Mouse (Mus musculus): ENCODE results near the gene Herpud1.
"Not testable (repeated sequence)": the region's sequence is repeated elsewhere in the genome, so short reads cannot be mapped to it uniquely, and the experiment has no call there.

Herpud1 gene

DNA sequence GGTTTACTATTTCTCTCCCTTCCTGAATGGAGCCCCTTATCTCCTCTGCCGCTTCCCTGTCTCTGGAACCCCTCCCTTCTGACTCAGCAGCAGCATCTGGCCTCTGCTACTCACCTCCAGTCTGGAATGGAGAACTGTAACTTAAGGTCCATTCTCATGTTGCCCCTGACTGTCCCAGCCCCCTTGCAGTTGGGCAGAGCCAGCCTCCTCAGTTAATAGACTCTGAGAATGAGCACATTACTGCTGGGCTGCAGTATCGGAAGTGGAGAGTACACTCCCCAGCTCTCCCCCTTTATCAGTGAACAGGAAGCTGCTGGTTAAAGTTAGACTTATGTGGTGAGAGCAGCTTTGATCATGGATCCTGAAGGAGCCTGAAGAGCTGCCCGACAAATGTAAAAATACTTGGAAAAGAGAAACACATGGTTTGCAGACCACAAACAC lies 10.7 kb upstream of the Herpud1 start:
- DNase-seq (ENCODE audit: low read depth, low spot score): no peak

DNA sequence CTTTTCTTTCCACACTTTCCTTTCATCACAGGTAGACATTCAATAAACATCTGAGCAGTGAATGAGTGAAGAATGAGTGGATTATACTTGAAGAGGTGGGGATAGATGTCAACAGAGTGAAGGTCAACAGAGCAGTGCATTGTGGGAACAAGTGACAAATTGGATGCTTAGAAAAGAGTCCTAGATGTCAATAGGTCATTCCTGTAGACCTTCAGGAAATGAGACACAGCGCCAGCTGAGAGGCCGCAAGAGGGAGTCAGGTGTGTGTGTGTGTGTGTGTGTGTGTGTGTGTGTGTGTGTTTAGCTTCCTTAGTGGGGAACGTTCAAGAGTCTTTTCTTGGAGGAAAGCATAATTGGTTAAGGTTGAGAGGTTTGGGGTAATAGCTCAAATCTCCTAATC lies 10.1 kb upstream of the Herpud1 start:
- DNase-seq (ENCODE audit: low read depth, low spot score): no peak

DNA sequence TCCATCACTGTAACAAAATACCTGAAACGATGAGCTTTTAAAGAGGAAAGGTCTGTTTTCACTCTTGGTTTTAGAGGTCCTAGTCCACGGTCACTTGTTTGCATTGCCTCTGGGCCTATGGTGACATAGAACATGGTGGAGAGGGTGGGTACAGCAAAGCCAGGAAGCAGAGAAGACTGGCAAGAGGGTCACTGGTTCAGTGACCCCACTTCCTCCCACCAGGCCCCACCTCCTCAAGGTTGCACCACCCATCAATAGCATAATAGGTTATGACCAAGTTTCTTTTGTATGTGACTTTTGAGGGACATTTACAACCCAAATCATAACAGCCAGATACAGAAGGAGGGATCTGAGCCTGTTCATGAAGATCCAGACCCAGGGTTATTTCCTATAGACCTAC lies 9.7 kb upstream of the Herpud1 start:
- no peak for DNase-seq (ENCODE audit: low read depth, low spot score)

DNA sequence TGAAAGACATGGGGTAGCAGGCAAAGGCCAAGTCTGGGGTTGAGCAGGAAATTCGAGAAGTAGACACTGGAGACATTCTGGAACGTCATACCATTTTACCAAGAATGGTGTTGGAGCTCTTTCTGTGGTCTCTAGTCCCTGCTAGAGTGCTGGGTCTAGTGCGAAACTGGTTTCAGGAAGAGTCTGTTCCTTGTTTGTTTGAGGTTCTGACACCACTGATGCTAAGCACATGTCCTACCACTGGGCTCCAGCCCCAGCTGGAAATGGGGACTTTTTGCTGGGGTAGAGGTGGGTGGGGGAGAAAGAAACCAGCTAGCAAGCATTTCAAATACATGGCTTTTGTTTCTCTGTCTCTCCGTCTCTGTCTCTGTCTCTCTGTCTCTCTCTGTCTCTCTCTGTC lies 9.2 kb upstream of the Herpud1 start:
- no peak for DNase-seq (ENCODE audit: low read depth, low spot score)

DNA sequence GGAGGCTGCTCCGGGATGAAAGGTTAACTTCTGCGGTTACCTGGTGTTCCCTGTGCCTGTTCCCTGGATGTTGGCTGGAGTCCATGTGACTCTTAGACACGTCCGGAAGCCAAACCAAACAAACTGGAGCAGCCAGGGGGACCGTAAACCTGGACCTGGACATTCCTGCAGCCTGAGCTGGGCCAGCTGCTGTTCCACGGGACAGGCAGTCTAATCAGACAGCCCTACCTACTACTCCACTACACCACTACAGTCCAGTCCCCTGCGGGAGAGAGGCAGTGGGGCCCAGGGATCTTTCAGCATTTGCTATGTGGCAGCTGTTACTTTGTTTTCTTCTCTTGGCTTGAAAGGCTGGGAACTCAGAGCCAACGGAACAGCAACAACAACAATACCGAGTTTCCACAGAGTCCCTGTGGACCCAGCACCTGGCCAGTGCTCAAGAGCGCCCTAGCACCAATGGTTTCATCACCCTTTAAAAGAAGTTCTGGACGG lies 8.5 kb upstream of the Herpud1 start:
- DNase-seq (ENCODE audit: low read depth, low spot score): no peak

DNA sequence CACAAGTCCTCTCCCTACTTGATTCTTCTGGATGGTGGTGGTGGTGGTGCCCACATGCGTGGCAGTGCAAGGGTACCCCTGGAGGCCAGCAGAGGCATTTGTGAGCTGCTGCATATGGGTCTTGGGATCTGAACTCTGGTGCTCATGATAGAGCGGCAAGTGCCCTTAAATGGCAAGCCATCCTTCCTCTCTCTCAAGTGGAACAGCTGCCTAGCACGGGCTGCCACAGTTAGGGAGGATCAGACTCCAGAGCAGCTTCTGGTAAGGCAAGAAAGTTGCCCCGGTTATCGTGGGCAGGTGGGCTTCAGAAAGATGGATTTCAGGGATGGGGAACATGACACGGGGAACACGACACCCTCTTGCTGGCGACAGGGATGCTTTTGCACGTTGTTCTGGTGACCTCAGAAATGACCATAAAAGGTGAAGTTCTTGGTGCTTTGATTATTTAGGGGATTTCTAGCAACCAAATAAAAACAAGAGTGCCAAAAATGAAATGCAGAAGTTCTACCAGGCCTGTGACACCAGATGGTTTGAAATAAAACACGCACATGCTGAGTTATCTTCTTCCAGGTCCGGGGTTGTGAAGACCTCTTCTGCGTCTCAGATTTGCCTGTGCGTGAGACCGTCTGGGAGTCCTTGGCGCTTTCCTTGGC lies 7.3 kb upstream of the Herpud1 start:
- no peak for DNase-seq (ENCODE audit: low read depth, low spot score)

DNA sequence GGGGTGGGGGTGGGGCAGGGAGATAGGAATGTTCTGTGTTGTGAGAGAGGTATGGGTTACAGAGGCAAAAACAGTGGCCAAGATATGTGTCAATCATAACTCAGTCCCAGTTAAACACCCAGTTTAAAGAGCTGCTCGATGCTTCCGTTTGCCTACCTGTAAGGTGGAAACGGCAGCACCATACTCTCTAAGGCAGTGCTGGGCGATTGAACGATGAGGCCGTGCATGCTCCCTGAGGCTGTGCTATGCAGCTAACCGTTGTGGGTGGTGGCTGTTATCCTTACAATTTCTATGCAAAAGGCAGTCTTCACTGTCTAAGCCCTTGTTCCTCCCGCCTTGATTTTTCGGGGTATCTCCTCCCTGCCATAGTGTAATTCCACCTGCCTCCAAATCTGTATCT lies 6.6 kb upstream of the Herpud1 start:
- DNase-seq (ENCODE audit: low read depth, low spot score): no peak

DNA sequence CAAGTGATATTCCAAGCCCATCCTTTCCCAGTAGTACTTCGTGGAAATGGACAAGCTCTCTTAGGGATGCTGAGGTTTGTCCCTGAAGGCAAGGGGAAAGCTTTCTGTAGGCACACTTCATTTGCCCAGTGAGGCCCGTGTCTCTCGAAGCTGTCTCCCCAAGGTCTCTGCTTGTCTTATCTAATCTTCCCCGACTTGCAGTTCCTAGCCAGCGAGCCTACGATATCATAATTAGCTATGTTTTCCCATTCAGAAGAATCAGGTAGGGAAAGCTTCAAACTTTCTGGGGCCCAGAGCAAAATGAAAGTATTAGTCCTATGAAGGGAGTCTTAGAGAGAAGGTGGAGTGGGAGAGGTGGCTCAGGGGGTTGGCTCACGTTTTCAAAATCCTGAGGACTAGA lies 2.1 kb upstream of the Herpud1 start:
- DNase-seq (ENCODE audit: low read depth, low spot score): no peak

DNA sequence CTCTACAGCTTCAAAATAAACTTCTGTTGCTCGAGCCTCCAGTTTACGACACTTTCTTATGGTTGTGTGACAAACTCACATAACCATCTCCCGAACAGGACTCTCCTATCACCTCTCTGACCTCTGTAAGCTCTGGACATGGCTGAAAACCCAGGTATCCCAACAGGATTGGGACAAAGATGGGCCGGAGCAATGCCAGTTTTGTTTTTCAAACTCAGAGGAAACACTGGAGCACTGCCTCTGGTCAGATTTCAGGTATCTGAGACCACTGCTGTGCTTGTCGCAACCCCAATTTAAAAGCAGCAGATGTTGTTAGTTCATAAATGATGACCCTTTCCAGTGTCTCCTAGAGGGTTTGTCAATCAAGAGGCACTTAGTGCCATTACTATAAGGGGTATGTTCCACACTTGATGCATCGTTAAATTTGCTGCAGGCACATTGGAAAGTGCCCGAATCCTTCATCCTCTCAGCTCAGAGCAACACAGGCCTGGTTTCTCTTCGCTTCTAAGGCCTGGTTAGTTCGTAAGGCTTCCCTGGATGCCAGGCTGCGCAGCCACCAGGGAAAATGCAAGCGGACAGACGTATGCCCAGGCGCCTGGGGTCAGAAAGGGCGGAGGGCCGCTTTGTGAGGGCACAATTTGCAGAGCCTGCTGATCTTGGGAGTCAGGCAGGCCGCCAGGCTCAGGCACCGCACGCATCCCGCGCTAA lies 578 bp upstream of the Herpud1 start:
- DNase-seq (ENCODE audit: low read depth, low spot score): no peak

DNA sequence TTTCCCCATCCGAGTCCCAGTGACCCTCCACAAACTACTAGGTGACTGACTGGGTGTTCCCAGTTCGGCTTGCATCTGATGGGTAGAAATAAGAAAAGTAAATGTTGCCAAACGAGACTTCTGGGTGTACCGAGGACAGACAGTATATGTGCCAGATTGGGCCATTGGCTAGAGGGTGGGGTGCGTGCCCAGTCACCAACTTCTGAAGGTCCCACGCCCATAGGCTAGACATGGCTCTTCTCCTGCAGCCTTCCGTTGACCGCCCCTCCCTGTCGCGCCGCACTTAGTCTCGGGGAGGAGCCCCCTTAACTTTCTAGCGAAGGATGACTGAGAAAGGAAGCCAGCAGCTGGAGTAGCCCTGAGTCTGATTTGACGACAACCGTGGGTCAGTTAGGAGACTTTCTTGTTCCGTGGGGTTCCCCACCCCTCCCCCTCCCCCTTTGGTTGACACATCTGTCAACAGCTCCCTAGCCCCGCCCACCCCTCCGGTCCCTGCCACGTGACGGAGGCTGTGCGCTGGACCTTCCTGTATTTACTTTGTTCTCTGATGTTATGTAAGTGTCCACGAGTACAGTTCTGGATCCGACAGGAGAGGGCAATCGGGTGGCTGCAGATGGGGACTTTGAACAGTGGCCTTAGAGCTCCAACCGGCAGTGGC lies 918 bp downstream of the Herpud1 start:
- peak; percentile 31 for DNase-seq (ENCODE audit: low read depth, low spot score)

DNA sequence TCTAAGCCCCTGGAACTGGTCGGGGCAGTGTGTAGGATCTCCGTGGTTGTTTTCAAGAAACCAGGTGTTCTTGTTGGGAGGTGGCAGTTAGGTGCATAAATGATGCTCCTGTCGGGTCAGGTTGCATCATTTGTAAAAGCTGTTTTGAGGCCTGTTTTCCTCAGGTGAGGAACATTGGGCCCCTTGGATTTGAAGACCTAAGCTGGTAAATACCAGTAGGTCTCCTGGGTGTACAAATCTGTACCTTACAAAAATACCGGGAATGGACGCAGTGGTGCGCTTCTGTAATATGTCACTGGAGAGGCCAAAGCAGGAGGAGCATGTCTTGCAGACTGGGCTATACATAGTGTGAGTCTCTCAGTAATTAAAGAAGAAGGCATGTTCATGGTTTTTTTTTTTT lies 1.5 kb downstream of the Herpud1 start:
- no peak for DNase-seq (ENCODE audit: low read depth, low spot score)

DNA sequence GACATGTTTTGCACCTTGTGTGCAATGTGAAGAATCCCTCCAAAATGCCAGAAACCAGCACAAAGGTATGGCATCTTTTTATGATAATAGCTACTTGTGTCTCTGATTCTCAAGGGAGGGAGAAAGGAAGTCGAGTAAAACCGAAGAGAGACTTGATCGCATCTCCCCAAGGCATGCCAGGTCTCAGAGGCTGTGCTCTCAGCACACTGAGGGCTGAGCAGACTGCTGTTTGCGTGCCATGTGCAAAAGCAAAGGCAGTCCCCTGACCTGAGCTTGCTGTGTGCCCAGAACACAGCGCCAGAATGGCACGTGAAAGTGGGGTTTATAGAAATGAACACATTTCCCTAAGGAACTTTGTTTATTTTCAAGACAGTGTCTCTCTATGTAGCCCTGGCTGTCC lies 3.3 kb downstream of the Herpud1 start:
- DNase-seq (ENCODE audit: low read depth, low spot score): no peak

DNA sequence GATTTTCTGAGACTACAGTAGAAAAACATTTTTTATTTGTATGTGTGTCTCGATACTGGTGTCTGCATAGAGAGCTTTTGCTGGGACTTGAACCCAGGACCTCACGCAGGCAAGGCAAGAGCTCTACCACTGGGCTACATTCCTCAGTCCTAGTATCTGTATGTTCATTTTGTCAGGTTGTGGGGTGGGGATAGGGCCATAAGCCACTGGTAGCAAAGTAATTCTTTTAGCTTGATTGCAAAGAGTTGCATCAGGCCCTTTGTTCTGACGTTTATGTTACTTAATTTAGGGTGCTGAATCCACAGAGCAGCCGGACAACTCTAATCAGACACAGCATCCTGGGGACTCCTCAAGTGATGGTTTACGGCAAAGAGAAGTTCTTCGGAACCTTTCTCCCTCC lies 4.2 kb downstream of the Herpud1 start:
- no peak for DNase-seq (ENCODE audit: low read depth, low spot score)

DNA sequence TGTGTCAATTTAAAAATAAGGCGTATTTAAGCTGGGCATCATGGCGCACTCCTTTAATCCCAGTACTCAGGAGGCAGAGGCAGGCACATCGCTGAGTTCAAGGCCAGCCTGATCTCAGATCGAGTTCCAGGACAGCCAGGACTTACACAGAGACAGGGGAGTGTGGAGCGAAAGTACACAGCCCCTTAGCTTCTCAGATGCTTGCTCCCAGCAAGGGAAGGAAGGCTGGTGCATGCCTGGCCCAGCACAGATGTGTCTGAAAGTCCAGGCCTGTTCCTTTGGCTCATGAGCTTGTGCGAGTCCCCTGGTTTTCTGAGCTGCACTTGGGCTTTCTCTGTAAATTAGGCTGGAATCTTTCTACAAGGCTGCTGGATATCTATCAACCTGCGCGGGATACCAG lies 4.7 kb downstream of the Herpud1 start:
- no peak for DNase-seq (ENCODE audit: low read depth, low spot score)

DNA sequence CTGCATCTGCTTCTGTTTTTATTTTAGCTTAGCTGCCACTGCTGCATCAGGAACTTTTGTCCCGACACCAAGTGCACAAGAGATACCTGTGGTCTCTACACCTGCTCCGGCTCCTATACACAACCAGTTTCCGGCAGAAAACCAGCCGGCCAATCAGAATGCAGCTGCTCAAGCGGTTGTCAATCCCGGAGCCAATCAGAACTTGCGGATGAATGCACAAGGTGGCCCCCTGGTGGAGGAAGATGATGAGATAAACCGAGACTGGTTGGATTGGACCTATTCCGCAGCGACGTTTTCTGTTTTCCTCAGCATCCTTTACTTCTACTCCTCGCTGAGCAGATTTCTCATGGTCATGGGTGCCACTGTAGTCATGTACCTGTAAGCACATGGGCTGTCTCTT lies 5.9 kb downstream of the Herpud1 start:
- peak; percentile 61 for DNase-seq (ENCODE audit: low read depth, low spot score)

DNA sequence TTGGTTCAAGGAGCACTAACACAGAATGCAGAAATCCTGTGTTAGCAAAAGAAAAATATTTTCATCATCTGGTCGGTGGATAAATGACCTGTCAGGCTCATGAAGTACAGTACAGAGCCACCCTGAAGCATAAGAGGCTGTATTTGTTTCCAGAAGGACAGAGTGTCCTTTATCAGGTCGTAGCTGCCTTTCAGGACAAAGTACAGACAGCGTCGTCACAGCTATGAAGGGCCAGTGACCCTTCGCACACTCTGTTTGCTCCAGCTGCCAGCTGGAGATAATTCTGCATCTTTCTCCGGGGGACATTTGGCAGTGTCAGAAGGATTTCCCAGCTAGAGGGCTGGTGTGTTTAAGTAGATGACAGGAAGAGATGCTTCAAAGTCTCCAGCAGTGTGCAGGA lies 6.4 kb downstream of the Herpud1 start:
- no peak for DNase-seq (ENCODE audit: low read depth, low spot score)

DNA sequence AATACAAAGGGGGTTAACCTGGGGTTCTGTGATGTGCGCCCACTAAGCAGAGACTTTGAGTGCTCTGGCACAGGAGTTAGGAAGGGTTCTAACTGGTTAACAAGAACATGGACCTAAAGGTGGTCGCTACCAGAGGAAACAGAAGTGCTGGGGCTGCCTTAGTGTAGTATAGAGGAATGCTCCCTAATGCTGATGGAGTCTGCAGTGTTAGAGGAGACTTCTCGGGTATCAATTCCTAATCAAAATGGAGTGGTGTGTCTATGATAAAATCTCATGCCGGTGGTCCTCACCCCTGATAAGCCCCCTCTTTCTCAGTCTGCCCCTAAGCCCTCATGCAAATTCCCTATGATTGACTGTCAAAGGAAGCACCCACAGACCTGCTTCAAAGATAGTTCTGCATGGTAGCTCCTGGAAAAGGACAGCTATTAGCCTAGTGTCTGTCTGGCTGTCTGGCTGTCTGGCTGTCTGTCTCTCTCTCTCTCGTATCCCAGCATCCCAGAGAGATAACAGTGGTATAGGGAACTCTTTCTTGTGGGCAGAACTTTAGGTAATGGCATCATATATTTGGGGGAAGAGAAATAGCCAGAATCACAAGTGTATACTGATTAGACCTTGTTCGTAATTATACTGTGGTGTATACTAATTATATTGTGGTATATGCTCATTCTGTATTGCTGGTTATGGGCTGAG lies 9.8 kb downstream of the Herpud1 start:
- DNase-seq (ENCODE audit: low read depth, low spot score): no peak

DNA sequence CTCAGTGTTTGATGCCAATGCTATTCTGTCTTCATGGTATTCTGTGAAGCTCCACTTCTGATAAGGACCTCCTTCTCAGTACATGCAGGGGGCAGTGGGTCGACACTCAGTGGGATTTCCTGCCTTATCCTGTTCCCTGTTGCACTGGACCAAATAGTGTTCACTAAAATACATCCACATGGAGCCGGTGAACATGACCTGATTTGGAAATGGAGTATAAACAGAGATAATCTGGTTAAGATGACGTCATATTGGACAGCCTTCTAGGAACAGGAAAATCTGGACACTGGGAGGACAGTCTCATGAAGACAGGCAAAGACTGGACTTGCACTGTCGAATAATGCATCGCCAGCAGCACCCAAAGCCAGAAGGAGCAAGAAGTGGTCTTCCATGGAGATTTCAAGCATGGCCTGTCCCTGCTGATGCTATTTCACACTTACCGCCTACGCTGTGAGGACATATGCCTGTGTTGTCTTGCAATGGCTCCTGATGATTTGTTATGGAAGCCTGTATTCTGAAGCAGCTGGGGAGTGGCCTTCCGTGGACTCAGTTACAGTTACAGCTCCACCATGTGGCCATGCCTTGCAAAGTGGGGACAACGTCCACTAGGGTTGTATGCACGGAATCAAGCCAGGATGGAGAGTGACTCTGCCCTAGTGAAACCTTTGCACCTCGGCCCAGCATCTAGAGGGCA lies 10.9 kb downstream of the Herpud1 start:
- DNase-seq (ENCODE audit: low read depth, low spot score): no peak

DNA sequence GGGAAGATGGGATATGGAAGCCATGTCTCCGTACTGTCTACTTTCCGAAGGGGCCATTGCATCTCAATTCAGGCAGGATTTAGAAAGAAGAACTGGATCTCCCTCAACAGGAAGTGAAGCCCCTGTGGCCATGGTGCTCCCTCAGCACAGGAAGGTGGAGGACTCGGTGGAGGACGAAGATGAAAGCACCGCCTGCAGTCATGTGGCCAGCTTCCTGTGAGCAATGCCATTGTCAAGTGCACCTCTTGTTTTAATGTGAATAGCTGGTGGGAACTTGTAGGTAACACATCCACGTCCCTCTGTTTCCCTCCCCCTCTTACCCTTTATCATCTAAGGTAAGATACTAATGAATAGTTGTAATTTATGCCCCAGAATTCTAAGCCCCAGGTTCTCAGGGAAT lies 12.3 kb downstream of the Herpud1 start:
- DNase-seq (ENCODE audit: low read depth, low spot score): no peak

DNA sequence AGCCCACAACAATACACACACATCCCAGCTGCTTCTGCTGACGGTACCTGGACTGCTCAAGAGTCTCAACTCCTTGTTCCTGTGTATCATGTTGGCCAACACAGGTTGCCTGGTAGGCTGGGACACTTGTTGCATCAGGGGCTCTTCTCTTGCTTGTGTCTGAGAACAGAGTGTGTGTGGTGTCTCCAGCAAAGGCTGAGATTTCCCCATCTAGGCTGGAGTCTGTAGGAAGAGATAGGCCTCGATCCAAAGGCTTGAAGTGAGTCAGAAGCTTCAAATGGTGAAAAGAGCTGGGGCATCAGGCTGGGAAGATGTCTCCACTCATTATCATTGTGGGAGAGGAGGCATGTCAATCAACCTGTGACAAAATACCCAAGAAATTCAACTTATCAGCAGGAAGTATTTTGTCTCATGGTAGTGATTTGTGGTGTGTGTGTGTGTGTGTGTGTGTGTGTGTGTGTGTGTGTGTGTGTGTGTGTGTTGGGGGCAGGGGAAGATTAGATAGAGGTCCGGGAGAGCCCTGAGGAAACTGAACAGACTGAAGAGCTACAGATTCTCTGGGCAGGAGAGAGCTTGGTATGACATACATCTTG lies 13.2 kb downstream of the Herpud1 start:
- no peak for DNase-seq (ENCODE audit: low read depth, low spot score)

DNA sequence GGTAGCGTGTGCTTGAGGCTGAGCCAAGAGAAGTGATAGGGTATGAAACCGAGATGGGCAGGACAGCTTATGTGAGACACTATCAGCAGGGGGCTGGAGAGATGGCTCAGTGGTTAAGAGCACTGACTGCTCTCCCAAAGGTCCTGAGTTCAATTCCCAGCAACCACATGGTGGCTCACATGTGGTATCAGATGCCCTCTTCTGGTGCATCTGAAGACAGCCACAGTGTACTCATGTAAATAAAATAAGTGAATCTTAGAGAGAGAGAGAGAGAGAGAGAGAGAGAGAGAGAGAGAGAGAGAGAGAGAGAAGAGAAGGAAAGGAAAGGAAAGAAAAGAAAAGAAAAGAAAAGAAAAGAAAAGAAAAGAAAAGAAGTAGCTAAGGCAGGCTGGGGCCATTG lies 13.7 kb downstream of the Herpud1 start:
- not testable (repeated sequence) for DNase-seq (ENCODE audit: low read depth, low spot score)
